ENCODE assay signal across 8 mouse cellular contexts in genomic region chr11:88165683-88166364, GRCm38 (mm10). TPM values are rescaled to one million over a fixed set of nuclear protein-coding genes. Genes with fewer than 3 reads are reported as not detected.
DNase-seq lines count a peak whose midpoint lies in the region; ATAC-seq and TF ChIP-seq lines count a peak whose summit lies in the region.

No protein-coding gene starts in this region.

- H3K4me3 ChIP-seq in kidney, embryonic 16.5 days (ENCODE audit: low read length): no peak overlapping the region
- H3K4me3 ChIP-seq in intestine, postnatal 0 days (ENCODE audit: low read depth, low read length): no peak overlapping the region
- no peak overlapping the region for H3K4me3 ChIP-seq in cerebellum, adult 2 months (replicated peaks; ENCODE audit: insufficient read depth, low read depth, low read length)

- ATAC-seq in kidney, embryonic 16.5 days (ENCODE audit: low FRiP score, low TSS enrichment): no peak
- no peak for ATAC-seq in intestine, postnatal 0 days

- no peaks in the 10 kb centered on the region for H3K9me3 ChIP-seq in kidney, embryonic 16.5 days (ENCODE audit: low read length)
- H3K9me3 ChIP-seq in intestine, postnatal 0 days (ENCODE audit: control insufficient read depth): no peaks in the 10 kb centered on the region

- H3K9ac ChIP-seq in kidney, embryonic 16.5 days (replicated peaks; ENCODE audit: low read length): 0 out of 2 replicates have a peak overlapping the region, but pooled peaks have one; percentile 48
- no peak overlapping the region for H3K9ac ChIP-seq in intestine, postnatal 0 days (ENCODE audit: low read depth, low read length)

- H3K4me1 ChIP-seq in kidney, embryonic 16.5 days (ENCODE audit: insufficient read depth, low read length): peaks cover 47% of the 10 kb centered on the region
- no peaks in the 10 kb centered on the region; the same call in 1 of the 2 replicates for H3K4me1 ChIP-seq in intestine, postnatal 0 days (replicated peaks; ENCODE audit: control insufficient read depth, insufficient read depth, low read length)
- peaks cover 14% of the 10 kb centered on the region for H3K4me1 ChIP-seq in cerebellum, adult 2 months (ENCODE audit: control insufficient read depth, insufficient read depth, low read length)

- peak overlapping the region; percentile 83 for H3K27ac ChIP-seq in kidney, embryonic 16.5 days (ENCODE audit: low read length)
- H3K27ac ChIP-seq in intestine, postnatal 0 days (ENCODE audit: low read depth, low read length): 0 out of 2 replicates have a peak overlapping the region, but pooled peaks have one; percentile 21
- no peak overlapping the region for H3K27ac ChIP-seq in cerebellum, adult 2 months (ENCODE audit: insufficient read depth, low read length)

- DNase-seq in adrenal gland, adult (ENCODE audit: inconsistent age in 2 of 2, low spot score in 1 of 2): peak; percentile 73 to 88
- no peak for DNase-seq in adrenal gland, postnatal 10 days
- DNase-seq in kidney, postnatal 36 days: no peak
- peak; percentile 39 for DNase-seq in brain, embryonic 14.5 days (ENCODE audit: low read depth)
- no peak for DNase-seq in thymus, postnatal 25 days
- no peak for DNase-seq in cerebellum, adult 2 months

- H3K36me3 ChIP-seq in kidney, embryonic 16.5 days (ENCODE audit: insufficient read depth, low read length): no peaks in the 10 kb centered on the region
- peaks cover 5% of the 10 kb centered on the region; the same call in 1 of the 2 replicates for H3K36me3 ChIP-seq in intestine, postnatal 0 days (ENCODE audit: control insufficient read depth, insufficient read depth)

- no peak for TF ChIP-seq CTCF in brain, embryonic 14.5 days (IDR thresholded peaks at IDR 0.05; ENCODE audit: borderline replicate concordance, extremely low read depth, insufficient read depth, insufficient read length)
- no peak for TF ChIP-seq CTCF in intestine, postnatal 0 days (IDR thresholded peaks at IDR 0.05; ENCODE audit: low read depth)
- no peak for TF ChIP-seq CTCF in cerebellum, adult 2 months (IDR thresholded peaks at IDR 0.05; ENCODE audit: borderline replicate concordance, insufficient read depth, low read depth, low read length)

- WGBS in kidney, embryonic 16.5 days: 55% methylated on average over 10 of the region's 10 CpGs
- WGBS in intestine, postnatal 0 days: 65% methylated on average over 10 of the region's 10 CpGs
- WGBS in cerebellum, adult 2 months: 78% methylated on average over 10 of the region's 10 CpGs

- H3K27me3 ChIP-seq in kidney, embryonic 16.5 days (ENCODE audit: insufficient read depth, low read length): no peaks in the 10 kb centered on the region
- H3K27me3 ChIP-seq in intestine, postnatal 0 days (replicated peaks; ENCODE audit: control insufficient read depth, insufficient read depth, low read length): no peaks in the 10 kb centered on the region
- no peaks in the 10 kb centered on the region for H3K27me3 ChIP-seq in cerebellum, adult 2 months (ENCODE audit: control insufficient read depth, insufficient read depth, low read length)

- no peak for TF ChIP-seq POLR2A in brain, embryonic 14.5 days (IDR thresholded peaks at IDR 0.05; ENCODE audit: borderline replicate concordance, extremely low read depth, insufficient read depth, insufficient read length, poor library complexity, severe bottlenecking)
- no peak for TF ChIP-seq POLR2A in cerebellum, adult 2 months (IDR thresholded peaks at IDR 0.05; ENCODE audit: borderline replicate concordance, insufficient read depth, low read length)

- H3K4me2 ChIP-seq in kidney, embryonic 16.5 days (replicated peaks; ENCODE audit: low read depth, low read length): no peak overlapping the region
- H3K4me2 ChIP-seq in intestine, postnatal 0 days (replicated peaks; ENCODE audit: low read depth): no peak overlapping the region

RNA-seq across cellular contexts. Expression of gene Mrps23, which starts 38.4 kb away (rescaled TPM):
- total RNA-seq in adrenal gland, postnatal 10 days (2021): 100 to 1,000 TPM; 175 to 192 TPM
- polyA plus RNA-seq in kidney, embryonic 16.5 days (2015; fragmentation: Nextera tagmentation; extraction: Ambion mirVana): 61.5 and 66.6 TPM in 2 replicates
- 74.9 and 79.0 TPM in 2 replicates for polyA plus RNA-seq in brain, embryonic 14.5 days (2012; rRNA removed)
- polyA plus RNA-seq in intestine, postnatal 0 days (2015; fragmentation: Nextera tagmentation; extraction: Ambion mirVana): 54.1 and 59.1 TPM in 2 replicates
- 90.0 and 90.4 TPM in 2 replicates for polyA plus RNA-seq in cerebellum, adult 2 months (2012; rRNA removed)

Comparison
In these comparisons a context has a peak if more than half of its experiments do, and no peak if none do; other contexts are left out.
1. DNase-seq: peak in adrenal gland, adult (2 of 2) and brain, embryonic 14.5 days (single experiment); none in adrenal gland, postnatal 10 days (single experiment), kidney, postnatal 36 days (0 of 2), thymus, postnatal 25 days (single experiment) and cerebellum, adult 2 months (0 of 2).